Mouse (Mus musculus) inflammation-experienced regulatory T-cells (primary cell): ENCODE measurements around the gene Vmn2r35. TPM values are rescaled to one million over a fixed set of nuclear protein-coding genes. Genes with fewer than 3 reads are reported as not detected.

Source experiments
- polyA plus RNA-seq, 2 experiments: library from polyadenylated mRNA; unstranded; fragments of 100-300 nt; shearing (Covaris generic); gene quantifications; one replicate each; pipeline ENCODE4 v1.2.1; 2017

The Vmn2r35 gene
- not detected for polyA plus RNA-seq

DNA sequence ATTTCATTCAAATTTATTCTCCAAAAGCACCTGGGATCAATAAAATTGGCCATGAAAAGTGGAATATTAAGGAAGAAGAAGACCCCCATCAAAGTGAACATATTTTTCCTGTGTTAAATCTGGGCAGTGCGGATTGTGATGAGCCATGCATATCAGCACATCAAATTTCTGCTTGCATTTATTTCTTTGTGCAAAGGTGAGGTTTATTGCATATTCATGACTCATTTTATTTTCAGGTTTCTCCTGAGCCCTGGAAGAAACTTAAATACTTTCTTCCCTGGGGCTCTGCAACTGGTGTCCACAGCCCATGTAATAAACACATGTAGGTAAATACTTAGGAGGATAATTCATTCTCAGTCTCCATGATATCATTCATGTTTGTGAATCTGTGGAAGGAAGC is at the start of gene Vmn2r35:
Gene Vmn2r35, minus strand, starts transcription at position 101 of the 400 bp plus-strand sequence.

Other genes starting within 250 kb of the Vmn2r35 start
- gene Vmn2r34, start 130.4 kb downstream of the Vmn2r35 start, polyA plus RNA-seq, result under 1 TPM in 1 of 2 experiments, not detected in 1; 0.18 TPM
- not detected for gene Vmn2r36, start 82.6 kb upstream of the Vmn2r35 start, polyA plus RNA-seq